Mouse (Mus musculus): ENCODE data around the gene Cnr2.

The Cnr2 gene

DNA sequence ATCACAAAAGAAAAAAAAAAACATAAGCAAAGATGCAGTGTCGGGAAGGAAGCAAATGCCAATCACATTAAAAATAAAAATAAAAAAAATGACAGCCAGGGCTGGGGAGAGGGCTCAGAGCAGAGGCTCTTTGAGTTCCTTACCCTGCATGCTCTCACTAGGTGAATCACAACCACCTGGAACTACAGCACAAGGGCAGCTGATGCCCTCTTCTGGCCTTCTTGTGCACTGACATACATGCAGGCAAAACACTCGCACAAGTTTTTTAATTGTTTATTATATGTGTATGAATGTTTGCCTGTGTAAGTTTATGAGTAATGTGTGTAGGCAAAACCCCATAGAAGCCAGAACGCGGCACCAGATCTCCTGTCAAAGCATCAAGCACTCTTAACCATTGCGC is 36.6 kb downstream of the Cnr2 start:
- peak; percentile 42 for DNase-seq (ENCODE audit: low read depth, low spot score)

GRCm38 (mm10) chr4:135934708-135935500 is 39.7 kb downstream of the Cnr2 start:
- no peak for DNase-seq (ENCODE audit: low read depth, low spot score)

GRCm38 (mm10) chr4:135935502-135935901 is 40.3 kb downstream of the Cnr2 start:
- DNase-seq (ENCODE audit: low read depth, low spot score): no peak

- no peak for DNase-seq (ENCODE audit: low read depth, low spot score)
Measured at GRCm38 (mm10) chr4:135938858-135939257, 43.7 kb downstream of the Cnr2 start.

- peak; percentile 21 for DNase-seq (ENCODE audit: low read depth, low spot score)
Measured at GRCm38 (mm10) chr4:135941026-135941425, 45.8 kb downstream of the Cnr2 start.

DNA sequence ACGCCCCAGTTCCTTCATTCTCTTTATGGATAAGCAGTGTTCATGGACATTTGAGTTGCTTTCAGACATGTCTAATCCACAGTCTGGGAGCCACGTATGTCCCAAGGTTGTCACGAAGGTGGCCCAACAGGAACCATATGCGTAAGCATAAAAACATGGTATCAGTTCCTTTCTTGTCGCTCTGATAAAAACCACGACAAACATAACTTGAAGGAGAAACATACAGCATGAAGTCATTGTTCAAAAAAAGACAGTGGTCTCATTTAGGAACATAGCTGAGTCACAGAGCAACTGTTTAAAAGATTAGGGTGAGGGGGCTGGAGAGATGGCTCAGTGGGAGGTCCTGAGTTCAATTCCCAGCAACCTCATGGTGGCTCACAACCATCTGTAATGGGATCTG is 47.0 kb downstream of the Cnr2 start:
- DNase-seq (ENCODE audit: low read depth, low spot score): no peak

GRCm38 (mm10) chr4:135943389-135943788 is 48.2 kb downstream of the Cnr2 start:
- no peak for DNase-seq (ENCODE audit: low read depth, low spot score)

DNA sequence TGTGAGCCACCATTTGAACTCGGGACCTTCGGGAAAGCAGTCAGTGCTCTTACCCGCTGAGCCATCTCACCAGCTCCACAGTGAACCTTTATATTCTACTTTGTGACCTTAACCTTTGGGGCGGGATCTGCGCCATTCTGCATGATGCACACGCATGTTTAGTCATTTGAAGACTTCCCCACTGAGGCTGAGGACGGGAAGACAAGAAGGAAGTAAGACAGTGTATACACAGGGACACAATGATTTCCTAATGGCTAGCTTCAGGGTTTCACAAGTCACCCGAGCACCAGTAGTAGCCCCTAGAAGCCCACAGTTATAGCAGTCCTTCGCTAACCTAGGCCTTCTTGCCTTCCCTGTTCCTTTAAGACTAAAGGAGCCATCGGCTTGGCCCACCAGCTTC is 50.5 kb downstream of the Cnr2 start:
- no peak for DNase-seq (ENCODE audit: low read depth, low spot score)

DNA sequence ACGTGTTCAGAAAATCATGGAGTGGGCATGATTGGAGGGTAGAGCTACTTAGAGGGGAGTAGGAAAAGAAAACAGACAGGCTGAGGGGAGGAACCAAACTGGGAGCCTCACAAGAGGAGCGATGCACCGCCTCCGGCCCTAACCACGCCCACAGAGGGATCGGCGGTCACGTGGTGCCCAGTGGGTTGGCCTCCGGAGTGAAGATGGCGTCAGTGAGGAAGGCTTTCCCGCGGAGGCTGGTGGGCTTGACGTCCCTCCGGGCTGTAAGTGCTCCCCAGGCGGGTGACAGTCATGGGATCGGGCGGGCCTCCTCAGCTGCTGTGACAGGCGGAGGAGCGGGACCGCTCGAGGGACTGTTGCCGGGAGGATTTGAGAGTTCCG is 51.1 kb downstream of the Cnr2 start, which contains the start of gene Hmgcl:
Gene Hmgcl (plus strand): TSS at position 171 of the 381 bp plus-strand sequence.
- DNase-seq (ENCODE audit: low read depth, low spot score): peak; percentile 92

- DNase-seq (ENCODE audit: low read depth, low spot score): peak; percentile 46
Measured at GRCm38 (mm10) chr4:135946659-135947301, 51.6 kb downstream of the Cnr2 start.

- no peak for DNase-seq (ENCODE audit: low read depth, low spot score)
Measured at GRCm38 (mm10) chr4:135948142-135948541, 52.9 kb downstream of the Cnr2 start.

DNA sequence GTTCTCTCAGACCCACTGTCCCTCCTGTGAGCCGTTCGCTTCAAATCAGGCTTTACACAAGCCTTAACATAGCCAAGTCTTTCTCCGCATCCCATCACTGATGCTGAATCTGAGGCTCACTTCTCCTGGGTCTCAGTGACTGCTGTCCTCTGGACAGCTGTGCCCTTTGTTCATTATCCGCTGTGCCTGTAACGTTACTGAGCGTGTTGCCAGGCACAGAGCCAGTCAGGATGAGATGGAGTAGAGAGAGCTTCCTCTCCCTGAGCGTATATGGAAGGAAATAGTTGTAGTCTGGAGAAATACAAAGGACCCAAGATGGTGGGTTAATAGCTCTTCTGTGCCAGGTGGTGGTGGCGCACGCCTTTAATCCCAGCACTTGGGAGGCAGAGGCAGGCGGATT is 54.3 kb downstream of the Cnr2 start:
- no peak for DNase-seq (ENCODE audit: low read depth, low spot score)

DNA sequence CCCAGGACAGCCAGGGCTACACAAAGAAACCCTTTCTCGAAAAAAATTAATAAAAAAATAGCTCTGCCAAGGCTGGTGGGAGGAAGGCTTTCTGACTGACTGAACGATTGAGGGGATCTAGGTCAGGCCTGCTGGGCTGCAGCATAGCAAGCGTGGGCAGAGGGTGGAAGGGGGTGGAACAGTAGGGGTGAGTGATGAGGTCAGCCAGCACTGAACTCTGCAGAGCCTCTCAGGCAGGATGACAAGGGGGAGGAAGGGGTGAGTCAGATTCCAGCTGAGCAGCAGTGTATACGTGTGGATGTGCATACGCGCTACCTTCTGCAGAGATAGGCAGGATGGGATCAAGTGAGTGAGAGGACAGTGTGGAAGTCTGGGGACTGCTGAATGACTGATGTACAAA is 54.7 kb downstream of the Cnr2 start:
- DNase-seq (ENCODE audit: low read depth, low spot score): peak; percentile 47

- DNase-seq (ENCODE audit: low read depth, low spot score): no peak
Measured at GRCm38 (mm10) chr4:135950365-135950764, 55.2 kb downstream of the Cnr2 start.

DNA sequence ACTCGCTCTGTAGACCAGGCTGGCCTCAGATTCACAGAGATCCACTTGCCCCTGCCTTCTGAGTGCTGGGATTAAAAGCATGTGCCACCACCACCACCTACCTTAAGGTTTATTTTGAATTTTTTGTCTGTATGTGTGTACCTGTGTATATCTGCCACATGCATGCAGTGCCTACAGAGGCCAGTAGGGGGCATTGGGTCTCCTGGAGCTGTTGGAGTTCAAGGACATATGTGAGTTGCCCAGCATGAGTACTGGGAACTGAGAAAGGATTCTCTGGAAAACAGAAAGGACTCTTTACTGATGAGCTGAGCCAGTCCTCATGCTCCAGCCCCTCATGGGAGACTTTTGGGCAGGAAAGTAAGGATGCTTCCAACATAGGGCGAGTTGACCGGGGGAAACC is 56.3 kb downstream of the Cnr2 start:
- DNase-seq (ENCODE audit: low read depth, low spot score): peak; percentile 34

GRCm38 (mm10) chr4:135953179-135953578 is 58.0 kb downstream of the Cnr2 start:
- no peak for DNase-seq (ENCODE audit: low read depth, low spot score)

- DNase-seq (ENCODE audit: low read depth, low spot score): peak; percentile 75
Measured at GRCm38 (mm10) chr4:135954241-135954640, 59.0 kb downstream of the Cnr2 start.

DNA sequence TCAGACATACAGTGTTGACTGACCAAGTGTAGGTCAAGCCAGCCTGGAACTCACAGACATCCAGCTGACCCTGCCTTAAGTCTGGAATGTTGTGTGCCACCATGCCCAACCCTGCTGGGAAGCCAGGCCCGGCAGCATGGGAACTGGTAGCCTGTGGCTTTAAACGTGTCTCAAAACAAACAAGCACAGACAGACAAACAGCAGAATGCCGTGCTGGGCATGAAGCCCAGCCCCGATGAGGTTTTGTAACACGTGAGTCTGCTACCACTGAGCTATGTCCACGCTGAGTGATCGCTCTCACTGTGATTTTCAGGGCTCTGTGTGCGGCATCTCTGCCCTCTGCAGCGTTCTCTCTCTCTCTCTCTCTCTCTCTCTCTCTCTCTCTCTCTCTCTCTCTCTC is 60.7 kb downstream of the Cnr2 start:
- DNase-seq (ENCODE audit: low read depth, low spot score): no peak

- no peak for DNase-seq (ENCODE audit: low read depth, low spot score)
Measured at GRCm38 (mm10) chr4:135958354-135958753, 63.2 kb downstream of the Cnr2 start.

DNA sequence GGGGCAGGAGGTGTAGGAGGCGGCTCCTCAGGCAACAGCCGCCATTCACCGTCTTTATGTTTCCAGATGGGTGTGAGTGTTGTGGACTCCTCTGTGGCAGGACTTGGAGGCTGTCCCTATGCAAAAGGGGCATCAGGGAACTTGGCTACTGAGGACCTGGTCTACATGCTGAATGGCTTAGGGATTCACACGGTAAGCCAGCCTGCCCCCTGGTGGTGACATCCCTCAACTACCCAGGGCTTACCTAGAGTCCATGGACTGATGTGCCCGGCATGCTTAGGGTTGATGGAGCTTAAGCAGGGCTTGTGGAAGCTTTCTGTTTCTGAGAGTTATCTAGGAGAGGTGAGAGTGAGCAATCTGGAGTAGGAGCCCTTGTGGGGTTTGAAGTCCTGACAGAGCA is 65.5 kb downstream of the Cnr2 start:
- DNase-seq (ENCODE audit: low read depth, low spot score): peak; percentile 92

- no peak for DNase-seq (ENCODE audit: low read depth, low spot score)
Measured at GRCm38 (mm10) chr4:135961709-135962108, 66.5 kb downstream of the Cnr2 start.

DNA sequence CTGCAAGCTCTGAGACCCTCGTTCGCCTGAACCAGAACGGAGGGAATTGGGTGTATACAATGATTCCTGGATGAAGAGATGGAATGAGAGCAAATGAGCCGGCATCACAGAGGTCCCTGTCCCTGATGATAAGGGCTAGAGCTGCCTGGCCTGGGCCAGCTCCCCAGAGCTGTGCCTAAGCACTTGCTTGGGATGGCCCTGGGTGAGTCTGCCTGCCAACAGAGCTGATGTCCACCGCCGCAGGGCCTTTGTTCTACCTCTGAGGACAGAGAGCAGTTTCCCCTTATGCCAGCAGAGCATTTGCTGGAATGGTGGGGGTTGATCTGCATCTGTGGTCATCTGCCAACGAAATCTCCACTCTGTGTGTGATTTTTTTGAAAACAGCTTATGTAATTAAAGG is 67.0 kb downstream of the Cnr2 start:
- DNase-seq (ENCODE audit: low read depth, low spot score): no peak

- peak; percentile 55 for DNase-seq (ENCODE audit: low read depth, low spot score)
Measured at GRCm38 (mm10) chr4:135962946-135963345, 67.8 kb downstream of the Cnr2 start.

Data from 3T3-L1 (cell line).